Mouse (Mus musculus): Measurements from ENCODE around the gene Mmp9. TPM values are rescaled to one million over a fixed set of nuclear protein-coding genes. Genes with fewer than 3 reads are reported as not detected.
A peak's percentile ranks its signal among the peaks of the same experiment; 100 is the strongest.

The Mmp9 gene
- polyA plus RNA-seq, 1 experiment from 2014 or later: 17.9 TPM

- no peak for ATAC-seq (replicated peaks)
- Histone ChIP-seq H3K4me2 (replicated peaks) (peak overlapping the region; percentile 57), H3K9me3 (no peaks in the 10 kb centered on the region), H3K4me3 (peak overlapping the region; percentile 56), H3K4me1 (peaks cover 33% of the 10 kb centered on the region), H3K36me3 (no peaks in the 10 kb centered on the region), H3K27me3 (peaks cover 6% of the 10 kb centered on the region; the same call in 1 of the 2 replicates), H3K27ac (replicated peaks) (0 out of 2 replicates have a peak overlapping the region, but pooled peaks have one; percentile 29), H3K9ac (replicated peaks) (peak overlapping the region; percentile 58)
- WGBS: 8% methylated on average over 17 of the region's 17 CpGs
These were observed 21.1 kb downstream of the Mmp9 start for GRCm38 (mm10) chr2:164961506-164962182.

GRCm38 (mm10) chr2:164962183-164962580, 21.6 kb downstream of the Mmp9 start:
- no peak overlapping the region for H3K4me3 ChIP-seq
- H3K4me2 ChIP-seq (replicated peaks): 0 out of 2 replicates have a peak overlapping the region, but pooled peaks have one; percentile 57
- H3K9ac ChIP-seq (replicated peaks): no peak overlapping the region

GRCm38 (mm10) chr2:164964242-164964894, 23.8 kb downstream of the Mmp9 start:
- WGBS: 11% methylated on average over 9 of the region's 9 CpGs
- Histone ChIP-seq H3K9ac (replicated peaks) (no peak overlapping the region), H3K4me3 (peak overlapping the region; percentile 15; the same call in 1 of the 2 replicates), H3K4me2 (replicated peaks) (peak overlapping the region; percentile 31), H3K27me3 (peaks cover 30% of the 10 kb centered on the region), H3K36me3 (no peaks in the 10 kb centered on the region), H3K4me1 (peaks cover 52% of the 10 kb centered on the region), H3K9me3 (no peaks in the 10 kb centered on the region), H3K27ac (replicated peaks) (peak overlapping the region; percentile 78)
- ATAC-seq (replicated peaks): peak; percentile 71

More at GRCm38 (mm10) chr2:164962183-164962580, 21.6 kb downstream of the Mmp9 start:
- no peaks in the 10 kb centered on the region for H3K9me3 ChIP-seq
- WGBS: 53% methylated on average over 7 of the region's 7 CpGs
- H3K4me1 ChIP-seq: peaks cover 33% of the 10 kb centered on the region
- no peaks in the 10 kb centered on the region for H3K36me3 ChIP-seq
- no peak overlapping the region for H3K27ac ChIP-seq (replicated peaks)
- peaks cover 11% of the 10 kb centered on the region for H3K27me3 ChIP-seq
- ATAC-seq (replicated peaks): no peak

GRCm38 (mm10) chr2:164964981-164965380, 24.4 kb downstream of the Mmp9 start:
- H3K27ac ChIP-seq (replicated peaks): peak overlapping the region; percentile 78
- no peak overlapping the region for H3K4me3 ChIP-seq
- H3K4me2 ChIP-seq (replicated peaks): peak overlapping the region; percentile 31
- H3K9ac ChIP-seq (replicated peaks): no peak overlapping the region
- H3K9me3 ChIP-seq: no peaks in the 10 kb centered on the region
- no peak for ATAC-seq (replicated peaks)
- WGBS: 86% methylated on average over 1 of the region's 1 CpGs
- H3K4me1 ChIP-seq: peaks cover 58% of the 10 kb centered on the region
- peaks cover 36% of the 10 kb centered on the region for H3K27me3 ChIP-seq
- no peaks in the 10 kb centered on the region for H3K36me3 ChIP-seq

- 27% methylated on average over 8 of the region's 8 CpGs for WGBS
- H3K9me3 ChIP-seq: no peaks in the 10 kb centered on the region
- no peak overlapping the region for H3K4me2 ChIP-seq (replicated peaks)
- H3K9ac ChIP-seq (replicated peaks): no peak overlapping the region
- H3K36me3 ChIP-seq: no peaks in the 10 kb centered on the region
- H3K27me3 ChIP-seq: peaks cover 44% of the 10 kb centered on the region
- no peak for ATAC-seq (replicated peaks)
- H3K27ac ChIP-seq (replicated peaks): no peak overlapping the region
- H3K4me3 ChIP-seq: no peak overlapping the region
- peaks cover 64% of the 10 kb centered on the region for H3K4me1 ChIP-seq
These were observed 25.8 kb downstream of the Mmp9 start for GRCm38 (mm10) chr2:164966381-164966780.

- no peak overlapping the region for H3K9ac ChIP-seq (replicated peaks)
- H3K4me2 ChIP-seq (replicated peaks): peak overlapping the region; percentile 52; the same call in 1 of the 2 replicates
- H3K4me3 ChIP-seq: peak overlapping the region; percentile 47; the same call in 1 of the 2 replicates
- ATAC-seq (replicated peaks): no peak
- peaks cover 61% of the 10 kb centered on the region for H3K4me1 ChIP-seq
- whole genome bisulfite sequencing: 2% methylated on average over 6 of the region's 6 CpGs
- H3K27me3 ChIP-seq: peaks cover 50% of the 10 kb centered on the region
- H3K9me3 ChIP-seq: no peaks in the 10 kb centered on the region
- peak overlapping the region; percentile 76; the same call in 1 of the 2 replicates for H3K27ac ChIP-seq (replicated peaks)
- H3K36me3 ChIP-seq: no peaks in the 10 kb centered on the region
These were observed 26.6 kb downstream of the Mmp9 start for GRCm38 (mm10) chr2:164967193-164967592.

GRCm38 (mm10) chr2:164967761-164968440, 27.3 kb downstream of the Mmp9 start:
- H3K4me1 ChIP-seq: peaks cover 61% of the 10 kb centered on the region
- no peaks in the 10 kb centered on the region for H3K9me3 ChIP-seq
- H3K4me2 ChIP-seq (replicated peaks): peak overlapping the region; percentile 52
- H3K36me3 ChIP-seq: no peaks in the 10 kb centered on the region
- H3K27ac ChIP-seq (replicated peaks): peak overlapping the region; percentile 76
- under 1% methylated on average over 65 of the region's 65 CpGs for WGBS
- peak overlapping the region; percentile 47 for H3K4me3 ChIP-seq
- peaks cover 53% of the 10 kb centered on the region for H3K27me3 ChIP-seq
- peak; percentile 51 for ATAC-seq (replicated peaks)
- peak overlapping the region; percentile 63 for H3K9ac ChIP-seq (replicated peaks)

- WGBS: 1% methylated on average over 29 of the region's 29 CpGs
- Histone ChIP-seq H3K4me2 (replicated peaks) (peak overlapping the region; percentile 52), H3K9me3 (no peaks in the 10 kb centered on the region), H3K4me1 (peaks cover 60% of the 10 kb centered on the region), H3K4me3 (peak overlapping the region; percentile 47), H3K27ac (replicated peaks) (peak overlapping the region; percentile 76), H3K27me3 (peaks cover 53% of the 10 kb centered on the region), H3K36me3 (no peaks in the 10 kb centered on the region), H3K9ac (replicated peaks) (peak overlapping the region; percentile 63)
- ATAC-seq (replicated peaks): peak; percentile 21; the same call in 1 of the 2 replicates
These were observed 27.9 kb downstream of the Mmp9 start for GRCm38 (mm10) chr2:164968451-164968851.

GRCm38 (mm10) chr2:164969348-164969781, 28.8 kb downstream of the Mmp9 start:
- peak overlapping the region; percentile 52 for H3K4me2 ChIP-seq (replicated peaks)
- ATAC-seq (replicated peaks): no peak
- no peaks in the 10 kb centered on the region for H3K36me3 ChIP-seq
- peaks cover 51% of the 10 kb centered on the region for H3K4me1 ChIP-seq
- H3K27ac ChIP-seq (replicated peaks): no peak overlapping the region
- peak overlapping the region; percentile 12; the same call in 1 of the 2 replicates for H3K9ac ChIP-seq (replicated peaks)
- WGBS: 5% methylated on average over 21 of the region's 21 CpGs
- no peaks in the 10 kb centered on the region for H3K9me3 ChIP-seq
- peak overlapping the region; percentile 47 for H3K4me3 ChIP-seq
- peaks cover 53% of the 10 kb centered on the region for H3K27me3 ChIP-seq

GRCm38 (mm10) chr2:164970631-164971196, 30.1 kb downstream of the Mmp9 start:
- no peak overlapping the region for H3K27ac ChIP-seq (replicated peaks)
- H3K9ac ChIP-seq (replicated peaks): peak overlapping the region; percentile 48
- H3K36me3 ChIP-seq: no peaks in the 10 kb centered on the region
- H3K27me3 ChIP-seq: peaks cover 53% of the 10 kb centered on the region
- H3K4me3 ChIP-seq: peak overlapping the region; percentile 47
- peaks cover 40% of the 10 kb centered on the region for H3K4me1 ChIP-seq
- ATAC-seq (replicated peaks): peak; percentile 58
- H3K9me3 ChIP-seq: no peaks in the 10 kb centered on the region
- peak overlapping the region; percentile 52 for H3K4me2 ChIP-seq (replicated peaks)
- under 1% methylated on average over 42 of the region's 42 CpGs for WGBS

- 76% methylated on average over 5 of the region's 5 CpGs for WGBS
- no peak for ATAC-seq (replicated peaks)
- Histone ChIP-seq H3K27me3 (peaks cover 38% of the 10 kb centered on the region), H3K9me3 (no peaks in the 10 kb centered on the region), H3K27ac (replicated peaks) (no peak overlapping the region), H3K9ac (replicated peaks) (no peak overlapping the region), H3K4me2 (replicated peaks) (no peak overlapping the region), H3K4me1 (peaks cover 38% of the 10 kb centered on the region), H3K4me3 (no peak overlapping the region), H3K36me3 (no peaks in the 10 kb centered on the region)
These were observed 32.1 kb downstream of the Mmp9 start for GRCm38 (mm10) chr2:164972646-164973045.

Measured in forebrain, embryonic 15.5 days (tissue).